Mouse (Mus musculus) large intestine, adult 2 months (tissue): Measurements from ENCODE around the gene Lcn4. TPM values are rescaled to one million over a fixed set of nuclear protein-coding genes. Genes with fewer than 3 reads are reported as not detected.

ENCODE experiments used
- DNase-seq: peaks from one replicate; pipeline ENCODE4 v3.0.0-alpha.2; 2012; ENCODE audit warnings: low read depth, low spot score
- WGBS: fragments of 180-500 bp; shearing (Covaris S2); methylation state at CpG from one replicate; pipeline ENCODE4 v1.1.7; 2018; 5-methylcytosine and 5-hydroxymethylcytosine counted together
- polyA plus RNA-seq: library from polyadenylated mRNA; depleted of rRNA; stranded (reverse); fragments of >200 nt; gene quantifications from 2 replicates; pipeline ENCODE4 v1.2.3, GENCODE M21; 2012; rRNA removed

The Lcn4 gene
- polyA plus RNA-seq, 1 experiment, result 0.11 TPM

DNA sequence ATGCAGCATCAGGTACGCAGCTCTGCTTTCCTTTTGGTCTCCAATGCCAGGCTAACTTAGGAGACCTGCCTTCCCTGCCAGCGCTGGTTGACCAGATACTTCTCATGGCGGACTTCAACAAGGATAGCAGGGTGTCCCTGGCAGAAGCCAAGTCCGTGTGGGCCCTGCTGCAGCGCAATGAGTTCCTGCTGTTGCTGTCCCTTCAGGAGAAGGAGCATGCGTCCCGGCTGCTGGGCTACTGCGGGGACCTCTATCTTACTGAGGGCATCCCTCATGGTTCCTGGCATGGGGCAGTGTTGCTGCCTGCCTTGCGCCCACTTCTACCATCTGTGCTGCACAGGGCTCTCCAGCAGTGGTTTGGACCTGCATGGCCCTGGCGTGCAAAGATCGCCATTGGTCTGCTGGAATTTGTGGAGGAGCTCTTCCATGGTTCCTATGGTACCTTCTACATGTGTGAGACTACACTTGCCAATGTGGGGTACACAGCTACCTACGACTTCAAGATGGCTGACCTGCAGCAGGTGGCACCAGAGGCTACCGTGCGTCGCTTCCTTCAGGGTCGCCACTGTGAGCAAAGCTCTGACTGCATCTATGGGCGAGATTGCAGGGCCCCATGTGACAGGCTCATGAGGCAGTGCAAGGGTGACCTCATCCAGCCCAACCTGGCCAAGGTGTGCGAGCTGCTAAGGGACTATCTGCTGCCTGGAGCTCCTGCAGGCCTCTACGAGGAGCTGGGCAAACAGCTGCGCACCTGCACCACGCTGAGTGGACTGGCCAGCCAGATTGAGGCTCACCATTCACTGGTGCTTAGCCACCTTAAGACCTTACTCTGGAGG lies 35.4 kb downstream of the Lcn4 start:
- no peak for DNase-seq
- WGBS, result 81% methylated on average over 21 of the region's 21 CpGs

DNA sequence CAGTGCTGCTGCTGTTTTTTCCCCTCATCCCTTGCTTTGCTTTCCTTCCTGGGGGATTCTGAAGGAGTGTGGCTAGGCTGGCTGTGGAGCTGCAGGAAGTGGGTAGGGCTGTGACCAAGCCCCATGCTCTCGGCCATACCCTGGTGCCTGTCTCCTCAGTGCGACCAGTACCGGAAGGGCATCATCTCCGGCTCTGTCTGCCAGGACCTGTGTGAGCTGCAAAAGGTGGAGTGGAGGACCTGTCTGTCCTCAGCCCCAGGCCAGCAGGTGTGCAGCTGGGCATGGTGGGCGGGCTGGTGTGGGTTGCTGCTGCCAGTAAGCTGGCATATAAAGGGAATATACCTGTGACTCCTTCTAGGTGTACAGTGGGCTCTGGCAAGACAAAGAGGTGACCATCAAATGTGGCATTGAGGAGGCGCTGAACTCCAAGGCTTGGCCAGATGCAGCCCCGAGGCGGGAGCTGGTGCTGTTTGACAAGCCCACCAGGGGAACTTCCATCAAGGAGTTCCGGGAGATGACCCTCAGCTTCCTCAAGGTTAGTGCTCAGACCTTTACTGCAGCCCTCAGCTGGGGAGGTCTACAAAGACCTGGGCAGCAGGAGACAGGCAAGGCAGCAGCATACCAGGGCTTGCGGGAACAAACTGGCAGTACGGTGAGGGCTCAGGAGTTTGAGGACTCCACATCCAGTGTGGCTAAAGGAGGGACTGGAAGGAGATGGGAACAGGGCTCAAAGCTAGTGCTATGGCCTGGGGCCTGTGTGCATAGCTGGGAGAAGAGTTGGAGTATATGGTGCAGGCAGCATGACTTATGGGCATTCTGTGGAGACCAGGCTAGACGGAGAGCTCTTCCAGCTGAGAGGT lies 36.2 kb downstream of the Lcn4 start:
- DNase-seq, result no peak
- 71% methylated on average over 12 of the region's 12 CpGs for WGBS

DNA sequence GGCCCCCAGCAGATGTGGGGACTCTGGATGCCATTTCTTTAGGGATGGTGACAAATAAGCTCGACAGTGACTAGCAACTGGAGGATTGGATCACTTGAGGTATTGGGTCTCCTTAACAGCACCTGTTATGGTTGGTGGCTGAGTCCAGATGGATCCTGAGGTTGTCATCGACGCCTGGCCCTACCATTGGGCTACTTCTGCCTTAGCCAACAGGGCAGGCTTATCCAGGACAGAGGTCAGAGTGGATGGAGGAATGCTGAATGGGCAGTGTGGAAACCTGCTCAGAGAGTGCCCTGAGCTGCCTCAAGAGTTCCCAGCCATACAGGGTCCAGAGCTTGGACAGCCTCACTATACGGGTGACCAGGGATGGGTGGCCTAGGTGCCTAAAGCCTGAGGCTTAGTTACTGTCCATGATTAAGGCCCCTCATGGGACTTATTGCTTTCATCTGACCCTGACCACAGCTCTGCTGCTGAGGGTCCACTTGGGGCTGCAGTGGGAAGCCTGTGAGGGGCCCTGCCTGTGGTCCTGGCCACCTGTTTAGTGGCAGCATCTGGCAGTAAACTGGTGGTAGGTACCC lies 37.0 kb downstream of the Lcn4 start:
- no peak for DNase-seq
- 71% methylated on average over 4 of the region's 4 CpGs for WGBS

DNA sequence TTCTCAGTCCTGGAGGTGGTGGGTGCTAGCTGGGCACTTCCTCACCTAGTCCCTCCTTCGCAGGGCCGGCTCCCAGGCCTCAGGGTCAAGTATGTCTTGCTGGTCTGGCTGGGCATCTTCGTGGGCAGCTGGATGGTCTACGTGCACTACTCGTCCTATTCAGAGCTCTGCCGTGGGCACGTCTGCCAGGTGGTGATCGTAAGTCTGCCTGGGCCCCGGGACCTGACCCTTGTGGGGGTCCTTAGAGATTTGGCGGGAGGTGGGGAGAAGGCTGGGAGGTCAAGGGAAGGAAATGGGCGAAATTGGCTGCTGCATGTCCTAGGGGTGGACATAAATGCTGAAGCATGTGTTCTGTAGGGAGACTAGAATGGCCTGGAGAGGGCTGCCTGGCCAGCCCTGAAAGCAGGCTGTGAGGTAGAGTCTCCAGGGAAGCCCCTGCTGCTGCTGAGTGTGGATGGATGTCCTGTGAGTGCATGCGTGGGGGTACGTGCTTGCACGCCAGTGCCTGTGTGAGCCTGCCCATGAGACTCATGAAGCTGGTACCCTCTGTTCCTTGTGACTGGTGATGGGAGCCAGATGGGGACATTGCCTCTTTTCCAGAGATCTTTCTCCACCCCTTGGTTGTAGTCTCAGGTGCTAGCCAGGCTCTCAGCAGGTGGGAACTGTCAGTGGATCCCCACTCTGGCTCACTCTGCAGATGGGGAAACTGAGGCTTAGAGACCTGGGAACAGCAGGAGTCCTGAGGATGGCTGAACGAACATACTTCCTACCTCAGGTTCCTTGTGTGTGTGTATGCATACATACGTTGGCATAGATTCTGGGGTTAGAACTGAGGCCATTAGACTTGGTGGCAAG lies 38.3 kb downstream of the Lcn4 start:
- 83% methylated on average over 16 of the region's 16 CpGs for WGBS
- DNase-seq, result no peak

DNA sequence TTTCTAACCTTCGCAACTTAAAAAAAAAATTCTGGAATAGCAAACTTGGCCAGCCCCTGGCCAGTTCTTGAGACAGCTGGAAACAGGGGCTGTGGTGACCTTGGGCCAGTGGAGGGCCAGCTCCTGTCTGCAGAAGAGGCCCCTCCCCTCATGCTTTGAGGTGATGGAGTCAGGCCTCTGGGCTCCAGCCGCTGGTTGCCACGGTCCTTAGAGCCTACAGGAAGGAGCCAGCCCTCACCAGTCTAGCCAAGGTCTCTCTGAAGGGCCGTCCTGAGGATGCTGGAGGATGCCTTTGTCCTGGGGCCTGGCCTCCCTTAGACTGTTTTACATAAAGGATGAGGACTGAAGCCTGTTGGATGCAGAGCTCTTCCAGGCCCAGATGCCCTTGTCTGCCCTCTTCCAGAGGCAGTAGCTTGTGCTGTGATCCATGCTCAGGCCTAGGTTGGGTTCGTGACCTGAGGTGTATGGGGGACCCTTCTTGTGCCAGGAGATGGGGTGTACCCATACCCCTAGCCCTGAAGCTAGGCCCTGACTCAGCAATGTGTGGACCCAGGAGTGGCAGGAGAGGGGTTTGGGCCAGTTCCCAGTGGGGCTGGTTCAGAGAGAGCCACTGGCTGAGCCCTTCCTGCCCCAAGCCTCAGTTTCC lies 42.2 kb downstream of the Lcn4 start:
- WGBS, result 38% methylated on average over 5 of the region's 5 CpGs
- DNase-seq, result no peak

DNA sequence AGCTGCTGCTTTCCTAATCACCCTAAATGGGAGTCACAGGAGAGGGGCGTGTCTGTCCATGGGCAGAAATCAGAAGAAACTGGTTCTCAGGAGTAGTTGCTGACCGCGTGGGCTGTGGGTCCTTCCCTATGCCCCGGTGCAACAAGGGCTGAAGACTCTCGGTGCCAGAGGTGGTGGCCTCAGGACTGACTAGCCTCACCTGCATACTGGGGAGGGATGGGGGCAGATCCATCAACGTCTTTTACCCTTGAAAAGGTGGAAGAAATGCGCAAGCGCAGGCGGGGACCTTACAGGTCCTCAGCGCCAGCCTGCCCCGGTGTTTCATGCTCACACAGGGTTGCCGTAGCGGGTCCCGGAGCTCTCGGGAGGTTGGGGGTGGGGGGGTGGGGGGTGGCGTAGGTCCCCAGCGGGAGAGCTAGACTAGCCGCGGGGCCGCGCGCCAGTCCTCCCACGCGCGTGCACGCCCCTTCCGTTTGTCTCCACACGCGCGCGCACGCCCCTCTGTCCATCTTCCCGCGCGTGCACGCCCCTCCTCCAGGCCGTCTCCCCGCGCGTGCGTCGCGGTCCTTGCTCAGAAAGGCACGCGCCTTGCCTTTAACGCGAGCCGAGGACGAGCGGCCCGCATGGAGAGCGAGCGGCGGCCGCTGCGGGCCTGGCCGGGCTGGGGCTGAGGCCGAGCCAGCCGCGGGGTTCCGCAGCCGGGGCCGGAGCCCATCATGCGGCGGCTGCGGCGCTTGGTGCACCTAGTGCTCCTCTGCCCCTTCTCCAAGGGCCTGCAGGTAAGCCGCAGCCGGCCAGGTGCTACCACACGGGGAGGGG lies 43.0 kb downstream of the Lcn4 start, which contains the start of gene Fam69b:
Gene Fam69b (plus strand): TSS at position 537 of the 819 bp plus-strand sequence.
- no peak for DNase-seq
- 1% methylated on average over 70 of the region's 70 CpGs for WGBS

DNA sequence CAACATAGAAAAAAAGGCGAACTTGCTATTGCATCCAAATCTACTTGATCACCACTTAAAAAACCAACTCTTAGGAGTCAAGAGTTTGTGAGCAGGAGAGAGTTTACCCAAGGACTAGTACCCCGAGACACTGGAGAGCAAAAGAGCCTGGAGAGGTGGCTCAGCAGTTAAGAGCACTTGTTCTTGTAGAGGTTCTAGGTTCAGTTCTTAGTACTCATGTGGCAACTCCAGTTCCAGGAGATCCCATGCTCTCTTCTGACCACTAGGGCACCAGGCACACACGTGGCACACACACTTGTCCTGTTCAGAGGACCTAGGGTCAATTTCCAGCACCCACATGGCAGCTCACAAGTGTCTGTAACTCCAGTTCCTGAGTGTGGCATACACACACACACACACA lies 45.0 kb downstream of the Lcn4 start:
- no peak for DNase-seq
- WGBS, result 64% methylated on average over 3 of the region's 3 CpGs

DNA sequence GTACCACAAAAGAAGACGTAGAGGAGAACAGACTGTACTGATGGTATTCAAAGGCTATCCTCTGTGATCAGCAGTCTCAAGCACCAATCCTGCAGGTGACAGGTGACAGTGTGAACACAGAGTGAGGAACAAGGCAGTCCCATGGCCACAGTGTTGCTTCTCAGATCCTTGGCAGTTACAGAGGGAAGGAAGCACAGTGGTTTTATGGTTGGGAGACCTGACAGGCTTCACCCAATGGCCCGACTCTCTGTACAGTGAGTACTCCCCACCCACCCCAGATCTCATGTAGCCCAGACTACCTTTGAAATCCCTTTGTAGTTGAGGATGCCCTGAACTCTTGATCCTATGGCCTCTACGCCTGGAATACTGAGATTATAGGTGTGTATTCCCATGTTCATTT lies 45.7 kb downstream of the Lcn4 start:
- WGBS, result 78% methylated on average over 3 of the region's 3 CpGs
- DNase-seq, result no peak

DNA sequence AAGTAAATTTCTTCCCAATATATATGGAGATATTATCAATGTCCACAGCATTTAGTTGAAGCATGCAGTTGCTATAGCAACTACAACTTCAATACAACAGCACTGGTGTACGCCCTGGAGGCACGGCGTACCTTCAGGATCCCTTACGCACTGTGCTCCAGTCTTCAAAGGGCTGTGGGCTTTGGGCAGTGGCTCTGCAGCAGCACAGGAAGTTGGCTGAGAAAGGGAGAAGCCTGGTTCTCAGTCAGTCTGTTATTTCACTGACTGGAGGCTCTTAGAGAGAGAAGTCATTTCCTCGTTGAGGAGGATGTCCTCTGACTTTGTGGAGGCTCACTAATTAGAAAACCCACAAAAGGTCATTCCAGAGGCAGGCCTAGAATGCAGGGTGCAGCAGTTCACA lies 48.1 kb downstream of the Lcn4 start:
- no peak for DNase-seq
- whole genome bisulfite sequencing, result 69% methylated on average over 5 of the region's 5 CpGs

DNA sequence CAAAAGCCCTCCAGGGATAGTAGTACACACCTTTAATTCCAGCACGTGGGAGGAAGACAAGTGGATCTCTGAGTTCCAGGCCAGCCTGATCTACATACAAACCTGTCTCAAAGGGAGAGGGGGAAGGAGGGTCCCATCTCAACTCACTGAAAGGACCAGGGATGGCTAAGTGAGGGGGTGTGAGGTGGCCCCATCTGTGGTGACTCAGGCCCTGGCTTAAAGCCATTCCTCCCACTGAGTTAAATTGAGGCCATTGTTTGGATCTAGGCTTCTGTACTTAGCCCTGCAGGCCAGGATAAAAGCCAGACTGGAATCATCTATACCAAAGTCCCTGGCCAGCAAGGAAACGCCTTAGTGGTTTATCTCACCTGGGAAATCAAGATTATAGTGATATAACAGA lies 49.8 kb downstream of the Lcn4 start:
- 27% methylated on average over 2 of the region's 2 CpGs for WGBS
- DNase-seq, result no peak

DNA sequence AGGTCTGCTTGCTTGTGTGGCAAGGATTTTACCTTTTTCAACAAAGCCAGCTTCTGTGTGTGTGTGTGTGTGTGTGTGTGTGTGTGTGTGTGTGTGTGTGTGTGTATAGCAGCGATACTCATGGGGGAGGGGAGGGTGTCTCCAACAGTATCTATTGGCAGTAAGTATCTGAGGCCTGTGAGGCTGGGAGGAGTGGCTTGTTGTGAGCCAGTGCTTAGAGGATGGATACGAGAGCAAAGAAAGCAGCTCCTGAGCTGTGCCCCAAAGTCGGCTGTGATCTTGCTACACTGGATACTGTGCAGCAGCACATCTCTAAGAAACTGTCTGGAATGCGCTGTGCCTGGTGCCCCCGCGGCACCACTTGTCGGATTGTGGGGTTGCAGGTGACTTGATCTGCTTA lies 53.2 kb downstream of the Lcn4 start:
- 71% methylated on average over 7 of the region's 7 CpGs for WGBS

More for the DNA sequence above, 53.2 kb downstream of the Lcn4 start:
- DNase-seq, result no peak

Other genes with a start within 250 kb of the Lcn4 start
- gene Sec16a, start 226.1 kb downstream of the Lcn4 start, polyA plus RNA-seq, result 48.2 and 83.6 TPM in 2 replicates
- 7.3 and 12.8 TPM in 2 replicates for gene Notch1, start 154.6 kb downstream of the Lcn4 start, polyA plus RNA-seq
- 78.2 and 80.4 TPM in 2 replicates for gene Egfl7, start 91.3 kb downstream of the Lcn4 start, polyA plus RNA-seq
- not detected in 2 replicates for gene Gm20532, start 84.6 kb downstream of the Lcn4 start, polyA plus RNA-seq
- gene Agpat2, start 66.9 kb downstream of the Lcn4 start, polyA plus RNA-seq, result 342 and 435 TPM in 2 replicates
- gene Fam69b, start 42.8 kb downstream of the Lcn4 start, polyA plus RNA-seq, result 5.0 and 6.3 TPM in 2 replicates
- gene Abo, start 193.7 kb upstream of the Lcn4 start, polyA plus RNA-seq, result not detected in 2 replicates
- 7.9 and 10.0 TPM in 2 replicates for gene Surf6, start 231.6 kb upstream of the Lcn4 start, polyA plus RNA-seq
- gene Med22, start 239.4 kb upstream of the Lcn4 start, polyA plus RNA-seq, result 22.3 and 24.4 TPM in 2 replicates
- gene Rpl7a, start 239.5 kb upstream of the Lcn4 start, polyA plus RNA-seq, result 980 and 1,073 TPM in 2 replicates
- 15.1 and 17.5 TPM in 2 replicates for gene Surf2, start 245.1 kb upstream of the Lcn4 start, polyA plus RNA-seq
- 44.4 and 49.5 TPM in 2 replicates for gene Surf1, start 245.2 kb upstream of the Lcn4 start, polyA plus RNA-seq